ENCODE assay signal across 8 mouse cellular contexts in genomic region chr5:24347186-24347875, GRCm38 (mm10). TPM values are rescaled to one million over a fixed set of nuclear protein-coding genes. Genes with fewer than 3 reads are reported as not detected.
A peak's percentile ranks its signal among the peaks of the same experiment; 100 is the strongest.
DNase-seq lines count a peak whose midpoint lies in the region; ATAC-seq and TF ChIP-seq lines count a peak whose summit lies in the region.
"Had no signal": no experiment of that assay in that cellular context is flagged by ENCODE, and none has a peak within 500 bp of the region (broad histone marks: within the 10 kb centered on the region; RNA-seq: fewer than 3 reads in every experiment).

No protein-coding gene starts in this region.

- ATAC-seq in intestine, embryonic 14.5 days (replicated peaks; ENCODE audit: low FRiP score, low TSS enrichment, low read depth): no peak
- ATAC-seq in midbrain, embryonic 14.5 days (ENCODE audit: low FRiP score, low TSS enrichment): no peak
- ATAC-seq in erythroblast, adult 5-6 weeks (replicated peaks; ENCODE audit: low FRiP score, poor library complexity, severe bottlenecking): no peak

- H3K4me1 ChIP-seq in E14TG2a.4 (replicated peaks; ENCODE audit: low read depth, low read length) (peaks cover 78% of the 10 kb centered on the region), MEL (ENCODE audit: control insufficient read depth in 1 of 2, insufficient read depth in 2 of 2, low read length in 2 of 2) (peaks cover 33 to 57% of the 10 kb centered on the region in 2 experiments)
- H3K4me1 ChIP-seq in intestine, embryonic 14.5 days (replicated peaks; ENCODE audit: control insufficient read depth, insufficient read depth, low read length): peaks cover 67% of the 10 kb centered on the region
- peaks cover 70% of the 10 kb centered on the region for H3K4me1 ChIP-seq in midbrain, embryonic 14.5 days (ENCODE audit: control insufficient read depth, insufficient read depth, low read length)

- TF ChIP-seq CTCF in E14TG2a.4 (conservative IDR thresholded peaks at IDR 0.05; ENCODE audit: low read length) (no peak), MEL (IDR thresholded peaks at IDR 0.05 in 2 of 3, conservative IDR thresholded peaks at IDR 0.05 in 1 of 3; ENCODE audit: control insufficient read depth in 1 of 3, insufficient read depth in 1 of 3, low read depth in 2 of 3, low read length in 3 of 3, poor library complexity in 1 of 3, severe bottlenecking in 1 of 3) (no peak)

- H3K79me2 ChIP-seq in MEL (ENCODE audit: control insufficient read depth, insufficient read depth, low read length, poor library complexity): no peaks in the 10 kb centered on the region; the same call in 1 of the 2 replicates

- TF ChIP-seq POLR2A in MEL (IDR thresholded peaks at IDR 0.05; ENCODE audit: control insufficient read depth in 1 of 2, insufficient read depth in 1 of 2, low read depth in 1 of 2, low read length in 2 of 2, poor library complexity in 1 of 2): no peak

- 23% methylated on average over 7 of the region's 7 CpGs for WGBS in intestine, embryonic 14.5 days
- whole genome bisulfite sequencing in midbrain, embryonic 14.5 days: 65% methylated on average over 7 of the region's 7 CpGs

- DNase-seq in MEL (ENCODE audit: low read depth, low spot score): peak; percentile 30
- DNase-seq in intestine, embryonic 14.5 days (ENCODE audit: low spot score): peak; percentile 64
- no peak for DNase-seq in midbrain, embryonic 14.5 days
- no peak for DNase-seq in left cerebral cortex, adult 9 months (ENCODE audit: low spot score in 2 of 2)
- no peak for DNase-seq in kidney, postnatal 10 days

- H3K27me3 ChIP-seq in E14TG2a.4 (ENCODE audit: insufficient read depth, low read length): peaks cover 24% of the 10 kb centered on the region
- no peaks in the 10 kb centered on the region for H3K27me3 ChIP-seq in MEL (ENCODE audit: control insufficient read depth in 1 of 2, insufficient read depth in 2 of 2, low read length in 2 of 2)
- no peaks in the 10 kb centered on the region for H3K27me3 ChIP-seq in intestine, embryonic 14.5 days (replicated peaks; ENCODE audit: control insufficient read depth, insufficient read depth, low read length)
- peaks cover 3% of the 10 kb centered on the region; the same call in 1 of the 2 replicates for H3K27me3 ChIP-seq in midbrain, embryonic 14.5 days (ENCODE audit: control insufficient read depth, insufficient read depth, low read length)

- H3K27ac ChIP-seq in MEL (ENCODE audit: control insufficient read depth, low read depth, low read length): no peak overlapping the region
- peak overlapping the region; percentile 33; the same call in 1 of the 2 replicates for H3K27ac ChIP-seq in intestine, embryonic 14.5 days (ENCODE audit: low read depth)
- peak overlapping the region; percentile 49; the same call in 1 of the 2 replicates for H3K27ac ChIP-seq in midbrain, embryonic 14.5 days (replicated peaks; ENCODE audit: low read depth, low read length)

- H3K4me2 ChIP-seq in intestine, embryonic 14.5 days (ENCODE audit: low read length): peak overlapping the region; percentile 90
- H3K4me2 ChIP-seq in midbrain, embryonic 14.5 days (ENCODE audit: low read length): peak overlapping the region; percentile 97

- H3K9me3 ChIP-seq in E14TG2a.4 (ENCODE audit: low read length) (no peaks in the 10 kb centered on the region), MEL (replicated peaks; ENCODE audit: insufficient read depth, low read length) (no peaks in the 10 kb centered on the region)
- H3K9me3 ChIP-seq in intestine, embryonic 14.5 days (ENCODE audit: control insufficient read depth, low read length): no peaks in the 10 kb centered on the region
- no peaks in the 10 kb centered on the region for H3K9me3 ChIP-seq in midbrain, embryonic 14.5 days (ENCODE audit: control insufficient read depth, low read length)
- H3K9me3 ChIP-seq: megakaryocyte, embryonic 14.5 days had no signal

- no peak overlapping the region for H3K9ac ChIP-seq in MEL (ENCODE audit: control insufficient read depth, low read depth, low read length, poor library complexity, severe bottlenecking)
- no peak overlapping the region for H3K9ac ChIP-seq in intestine, embryonic 14.5 days (ENCODE audit: low read length)
- H3K9ac ChIP-seq in midbrain, embryonic 14.5 days (replicated peaks; ENCODE audit: low read length): no peak overlapping the region

- TF ChIP-seq EP300 in MEL (IDR thresholded peaks at IDR 0.05; ENCODE audit: low read depth in 1 of 2, low read length in 2 of 2): no peak

- no peak for TF ChIP-seq RAD21 in MEL (IDR thresholded peaks at IDR 0.05; ENCODE audit: low read depth, low read length)

- H3K4me3 ChIP-seq in E14TG2a.4 (replicated peaks; ENCODE audit: low read length) (peak overlapping the region; percentile 80), MEL (ENCODE audit: control insufficient read depth in 1 of 2, insufficient read depth in 1 of 2, low read depth in 2 of 2, low read length in 2 of 2) (peak overlapping the region in 1 of 2 experiments; percentile 57; a peak in 1 of 4 replicates)
- H3K4me3 ChIP-seq in intestine, embryonic 14.5 days (ENCODE audit: low read depth, low read length): no peak overlapping the region
- no peak overlapping the region; the same call in 1 of the 2 replicates for H3K4me3 ChIP-seq in midbrain, embryonic 14.5 days (replicated peaks; ENCODE audit: low read depth, low read length)

- H3K36me3 ChIP-seq in E14TG2a.4 (ENCODE audit: insufficient read depth, low read length): 0 out of 2 replicates have a peak, but pooled peaks cover 4% of the 10 kb centered on the region
- H3K36me3 ChIP-seq in MEL (ENCODE audit: control insufficient read depth in 1 of 2, insufficient read depth in 2 of 2, low read length in 2 of 2): peaks cover 0 to 35% of the 10 kb centered on the region in 2 experiments; a peak in 2 of 4 replicates
- 0 out of 2 replicates have a peak, but pooled peaks cover 3% of the 10 kb centered on the region for H3K36me3 ChIP-seq in intestine, embryonic 14.5 days (ENCODE audit: control insufficient read depth, insufficient read depth, low read length)
- peaks cover 3% of the 10 kb centered on the region for H3K36me3 ChIP-seq in midbrain, embryonic 14.5 days (ENCODE audit: control insufficient read depth, insufficient read depth, low read length)

TF ChIP-seq in MEL, 35 proteins besides CTCF, POLR2A, EP300 and RAD21:
- TF ChIP-seq MEF2A (IDR thresholded peaks at IDR 0.05; ENCODE audit: extremely low read depth, insufficient replicate concordance, low read depth, low read length, poor library complexity, severe bottlenecking): no peak
TF ChIP-seq in MEL: peak in this region for 0.

RNA-seq across cellular contexts. Expression of gene Kcnh2, which starts 4.1 kb away (rescaled TPM):
- 1.8 and 2.0 TPM in 2 replicates for total RNA-seq in MEL (2012; rRNA removed)
- 1 to 10 TPM in 1 of 2 experiments, not detected in 1; 6.8 TPM for polyA plus RNA-seq in MEL (2012; ENCODE audit: insufficient read depth in 1 of 2, insufficient read length in 2 of 2, low read depth in 1 of 2, low replicate concordance in 2 of 2, missing spikeins in 1 of 2)
- polyA plus RNA-seq in intestine, embryonic 14.5 days (2014; fragmentation: Nextera tagmentation; extraction: Ambion mirVana): 9.0 and 11.2 TPM in 2 replicates
- polyA plus RNA-seq in midbrain, embryonic 14.5 days (2014; fragmentation: Nextera tagmentation; extraction: Ambion mirVana): 10.2 and 13.1 TPM in 2 replicates
- not detected in 2 replicates for total RNA-seq in erythroblast, adult 5-6 weeks (2015; ENCODE audit: low replicate concordance)
- total RNA-seq in erythroblast, adult 5-6 weeks (2017; ENCODE audit: low replicate concordance): 0.14 TPM in 1 of 2 replicates, not detected in the other

RNA-seq across cellular contexts. Expression of gene Nos3, which starts 17.3 kb away (rescaled TPM):
- 2.0 and 3.9 TPM in 2 replicates for total RNA-seq in MEL (2012; rRNA removed)
- polyA plus RNA-seq in MEL (2012; ENCODE audit: insufficient read depth in 1 of 2, insufficient read length in 2 of 2, low read depth in 1 of 2, low replicate concordance in 2 of 2, missing spikeins in 1 of 2): 1 to 10 TPM in 1 of 2 experiments, not detected in 1; 6.2 TPM
- polyA plus RNA-seq in intestine, embryonic 14.5 days (2014; fragmentation: Nextera tagmentation; extraction: Ambion mirVana): 6.6 and 6.8 TPM in 2 replicates
- 5.1 and 7.0 TPM in 2 replicates for polyA plus RNA-seq in midbrain, embryonic 14.5 days (2014; fragmentation: Nextera tagmentation; extraction: Ambion mirVana)
- total RNA-seq in erythroblast, adult 5-6 weeks (2015; ENCODE audit: low replicate concordance): not detected in 2 replicates
- not detected in 2 replicates for total RNA-seq in erythroblast, adult 5-6 weeks (2017; ENCODE audit: low replicate concordance)

RNA-seq across cellular contexts. Expression of gene Atg9b, which starts 44.6 kb away (rescaled TPM):
- 30.2 and 41.2 TPM in 2 replicates for total RNA-seq in MEL (2012; rRNA removed)
- polyA plus RNA-seq in MEL (2012; ENCODE audit: insufficient read depth in 1 of 2, insufficient read length in 2 of 2, low read depth in 1 of 2, low replicate concordance in 2 of 2, missing spikeins in 1 of 2): 10 to 100 TPM in 1 of 2 experiments, not detected in 1; 41.5 TPM
- polyA plus RNA-seq in intestine, embryonic 14.5 days (2014; fragmentation: Nextera tagmentation; extraction: Ambion mirVana): 0.66 and 1.0 TPM in 2 replicates
- polyA plus RNA-seq in midbrain, embryonic 14.5 days (2014; fragmentation: Nextera tagmentation; extraction: Ambion mirVana): 0.72 and 1.0 TPM in 2 replicates
- total RNA-seq in erythroblast, adult 5-6 weeks (2015; ENCODE audit: low replicate concordance): not detected in 2 replicates
- not detected in 2 replicates for total RNA-seq in erythroblast, adult 5-6 weeks (2017; ENCODE audit: low replicate concordance)

RNA-seq across cellular contexts. Expression of gene Abcb8, which starts 46.1 kb away (rescaled TPM):
- 72.4 and 76.9 TPM in 2 replicates for total RNA-seq in MEL (2012; rRNA removed)
- polyA plus RNA-seq in MEL (2012; ENCODE audit: insufficient read depth in 1 of 2, insufficient read length in 2 of 2, low read depth in 1 of 2, low replicate concordance in 2 of 2, missing spikeins in 1 of 2): 100 to 1,000 TPM in 1 of 2 experiments, not detected in 1; 124 TPM
- polyA plus RNA-seq in intestine, embryonic 14.5 days (2014; fragmentation: Nextera tagmentation; extraction: Ambion mirVana): 56.4 and 64.0 TPM in 2 replicates
- polyA plus RNA-seq in midbrain, embryonic 14.5 days (2014; fragmentation: Nextera tagmentation; extraction: Ambion mirVana): 45.3 and 52.1 TPM in 2 replicates
- total RNA-seq in erythroblast, adult 5-6 weeks (2015; ENCODE audit: low replicate concordance): 11.3 and 22.7 TPM in 2 replicates
- 2.9 and 5.5 TPM in 2 replicates for total RNA-seq in erythroblast, adult 5-6 weeks (2017; ENCODE audit: low replicate concordance)

Comparison
In these comparisons a context has a peak if more than half of its experiments do, and no peak if none do; other contexts are left out.
1. DNase-seq: peak in MEL (single experiment) and intestine, embryonic 14.5 days (single experiment); none in midbrain, embryonic 14.5 days (single experiment), left cerebral cortex, adult 9 months (0 of 2) and kidney, postnatal 10 days (single experiment).